Mouse (Mus musculus) left cerebral cortex, postnatal 10 days (tissue): ENCODE measurements around the gene Clec4f. TPM values are rescaled to one million over a fixed set of nuclear protein-coding genes. Genes with fewer than 3 reads are reported as not detected.

Source experiments
- total RNA-seq, 2 experiments: library from RNA; stranded (reverse); gene quantifications; 2 replicates each; pipeline ENCODE4 v1.2.3; 2021

The Clec4f gene
- total RNA-seq, 2 experiments from 2014 or later = 0.21 to 0.63 TPM

Other genes with a start within 250 kb of the Clec4f start
- gene Tet3, start 197.1 kb downstream of the Clec4f start, total RNA-seq = 100 to 1,000 TPM; 105 to 114 TPM
- gene Dguok, start 149.2 kb downstream of the Clec4f start, total RNA-seq = 10 to 100 TPM; 26.5 to 27.6 TPM
- gene Actg2, start 119.9 kb downstream of the Clec4f start, total RNA-seq = 1 to 10 TPM in 1 of 2 experiments, under 1 TPM in 1; 0.87 to 1.0 TPM
- gene Stambp, start 83.5 kb downstream of the Clec4f start, total RNA-seq = 10 to 100 TPM; 38.3 to 39.8 TPM
- not detected for gene Cd207, start 21.7 kb upstream of the Clec4f start, total RNA-seq
- not detected for gene Vax2, start 55.1 kb upstream of the Clec4f start, total RNA-seq
- gene Atp6v1b1, start 86.8 kb upstream of the Clec4f start, total RNA-seq = under 1 TPM; 0.18 to 0.32 TPM
- not detected for gene Ankrd53, start 106.5 kb upstream of the Clec4f start, total RNA-seq
- 10 to 100 TPM; 43.1 to 50.6 TPM for gene Tex261, start 119.6 kb upstream of the Clec4f start, total RNA-seq
- 10 to 100 TPM; 64.0 to 66.1 TPM for gene Nagk, start 138.8 kb upstream of the Clec4f start, total RNA-seq
- 10 to 100 TPM; 50.5 to 55.9 TPM for gene Paip2b, start 175.6 kb upstream of the Clec4f start, total RNA-seq
- gene Zfp638, start 210.9 kb upstream of the Clec4f start, total RNA-seq = 100 to 1,000 TPM; 120 to 121 TPM